14 mouse cellular contexts compared by ENCODE assay signal in genomic region chr17:43174860-43175259, GRCm38 (mm10).
"Had no signal": no experiment of that assay in that cellular context is flagged by ENCODE, and none has a peak within 500 bp of the region (broad histone marks: within the 10 kb centered on the region; RNA-seq: fewer than 3 reads in every experiment).

No protein-coding gene starts in this region.

- ATAC-seq: midbrain, embryonic 16.5 days had no signal

- H3K4me1 ChIP-seq: midbrain, embryonic 10.5 days; midbrain, embryonic 12.5 days; neural tube, embryonic 12.5 days had no signal

- H3K4me2 ChIP-seq: lung, embryonic 14.5 days; midbrain, embryonic 12.5 days; neural tube, embryonic 12.5 days had no signal

- H3K9me3 ChIP-seq: midbrain, embryonic 10.5 days; midbrain, embryonic 12.5 days; neural tube, embryonic 12.5 days had no signal

- H3K27ac ChIP-seq: liver, embryonic 14.5 days; midbrain, embryonic 10.5 days; midbrain, embryonic 12.5 days; neural tube, embryonic 12.5 days had no signal

- H3K4me3 ChIP-seq: midbrain, embryonic 10.5 days; midbrain, embryonic 12.5 days; neural tube, embryonic 12.5 days had no signal

- DNase-seq: lung, adult 18-20 months; lung, embryonic 14.5 days; lung, postnatal 10 days; lung, postnatal 4 days; midbrain, embryonic 14.5 days; right cerebral cortex, postnatal 14 days; thymus, adult 2 months; thymus, postnatal 25 days; thymus, postnatal 4 days had no signal

- H3K27me3 ChIP-seq: midbrain, embryonic 12.5 days; neural tube, embryonic 12.5 days had no signal

- H3K9ac ChIP-seq: liver, embryonic 14.5 days; lung, embryonic 14.5 days; midbrain, embryonic 12.5 days; neural tube, embryonic 12.5 days had no signal

- H3K36me3 ChIP-seq: midbrain, embryonic 10.5 days; midbrain, embryonic 12.5 days; neural tube, embryonic 12.5 days had no signal
